Mouse (Mus musculus) forebrain, embryonic 10.5 days (tissue): ENCODE measurements around the gene Dhx36. TPM values are rescaled to one million over a fixed set of nuclear protein-coding genes. Genes with fewer than 3 reads are reported as not detected.

Source experiments
- polyA plus RNA-seq: library from polyadenylated mRNA; unstranded; fragments of >200 nt; fragmentation: Nextera tagmentation; extraction: Ambion mirVana; gene quantifications from 2 replicates; pipeline ENCODE4 v1.2.1, GENCODE M21; 2016

Dhx36 gene
- polyA plus RNA-seq, 1 experiment from 2014 or later = 34.8 TPM

Other genes starting within 250 kb of the Dhx36 start
- gene Arhgef26, start 168.7 kb downstream of the Dhx36 start, polyA plus RNA-seq = 6.9 and 7.5 TPM in 2 replicates
- 0.05 and 0.07 TPM in 2 replicates for gene Gpr149, start 98.1 kb upstream of the Dhx36 start, polyA plus RNA-seq